Mouse (Mus musculus): ENCODE results near the gene Polr2c.

GRCm38 (mm10) chr8:94807506-94807905 lies 49.7 kb upstream of the Polr2c start:
- TF ChIP-seq CTCF (conservative IDR thresholded peaks at IDR 0.05 in 1 of 2, IDR thresholded peaks at IDR 0.05 in 1 of 2; ENCODE audit: low read depth in 2 of 2, low read length in 2 of 2) (no peak), ZC3H11A (IDR thresholded peaks at IDR 0.05; ENCODE audit: low read depth, low read length) (no peak), MYC (IDR thresholded peaks at IDR 0.05; ENCODE audit: low read depth, low read length) (no peak), EP300 (IDR thresholded peaks at IDR 0.05; ENCODE audit: low read length) (no peak), TCF12 (IDR thresholded peaks at IDR 0.05; ENCODE audit: low read depth, low read length) (no peak), ETS1 (conservative IDR thresholded peaks at IDR 0.05; ENCODE audit: low read depth, low read length) (no peak), POLR2A (IDR thresholded peaks at IDR 0.05; ENCODE audit: low read depth, low read length) (no peak), ZMIZ1 (IDR thresholded peaks at IDR 0.05; ENCODE audit: low read depth, low read length) (no peak), UBTF (IDR thresholded peaks at IDR 0.05; ENCODE audit: low read depth, low read length) (no peak), ZNF384 (IDR thresholded peaks at IDR 0.05; ENCODE audit: low read depth, low read length) (no peak)

Measured in CH12.LX (cell line).